Mouse (Mus musculus): ENCODE data around the gene Zfp599.

DNA sequence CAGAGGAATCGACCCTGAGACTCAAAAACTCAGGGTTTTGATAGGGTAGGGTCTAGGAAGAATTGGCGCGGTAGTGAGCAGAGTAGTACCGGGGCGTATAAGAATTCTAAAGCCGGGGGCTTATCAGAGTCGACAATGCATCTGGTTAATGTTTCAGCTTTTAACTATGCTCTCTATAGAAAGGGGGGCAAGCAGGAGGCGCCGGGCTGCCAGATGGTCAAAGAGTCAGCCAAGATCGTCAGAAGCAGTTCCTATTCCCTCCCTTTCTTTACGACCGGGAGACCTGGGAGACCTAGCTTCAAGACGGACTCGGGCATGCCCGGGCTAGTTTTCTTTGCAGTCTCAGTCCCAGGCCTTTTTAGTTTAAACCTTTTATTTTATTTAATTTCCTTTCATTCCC lies 32.8 kb downstream of the Zfp599 start:
- no peak for TF ChIP-seq POLR2A (IDR thresholded peaks at IDR 0.05; ENCODE audit: borderline replicate concordance, extremely low read depth, insufficient read depth, insufficient read length, poor library complexity, severe bottlenecking)
- TF ChIP-seq CTCF (IDR thresholded peaks at IDR 0.05; ENCODE audit: borderline replicate concordance, extremely low read depth, insufficient read depth, insufficient read length): no peak
